Comparison of ENCODE assay signal across 20 mouse cellular contexts in genomic region chr6:120943551-120943950, GRCm38 (mm10).
"Had no signal": no experiment of that assay in that cellular context is flagged by ENCODE, and none has a peak within 500 bp of the region (broad histone marks: within the 10 kb centered on the region; RNA-seq: fewer than 3 reads in every experiment).

No protein-coding gene starts in this region.

- H3K4me1 ChIP-seq: midbrain, embryonic 12.5 days; midbrain, embryonic 15.5 days; neural tube, embryonic 12.5 days; neural tube, embryonic 15.5 days had no signal

- DNase-seq: kidney, adult 18-20 months; kidney, adult 9 months; kidney, postnatal 14 days; layer of hippocampus, postnatal 36 days; lung, embryonic 14.5 days; lung, postnatal 36 days; retina, postnatal 1 day; right cerebral cortex, postnatal 25 days; spleen, adult 18-20 months; thymus, adult 18-20 months; thymus, postnatal 36 days had no signal

- H3K27ac ChIP-seq: left cerebral cortex, adult 2 months; liver, embryonic 15.5 days; midbrain, embryonic 12.5 days; midbrain, embryonic 15.5 days; neural tube, embryonic 12.5 days; neural tube, embryonic 15.5 days had no signal

- ATAC-seq: inflammation-experienced regulatory T-cells, adult 6 months; intestine, embryonic 16.5 days; lung, postnatal 0 days; midbrain, embryonic 15.5 days had no signal

- H3K4me3 ChIP-seq: left cerebral cortex, adult 2 months; liver, embryonic 15.5 days; midbrain, embryonic 12.5 days; midbrain, embryonic 15.5 days; neural tube, embryonic 12.5 days; neural tube, embryonic 15.5 days had no signal

- H3K9me3 ChIP-seq: liver, embryonic 15.5 days; midbrain, embryonic 12.5 days; midbrain, embryonic 15.5 days; neural tube, embryonic 12.5 days; neural tube, embryonic 15.5 days had no signal

- H3K9ac ChIP-seq: liver, embryonic 15.5 days; lung, embryonic 14.5 days; midbrain, embryonic 12.5 days; midbrain, embryonic 15.5 days; neural tube, embryonic 12.5 days; neural tube, embryonic 15.5 days had no signal

- H3K27me3 ChIP-seq: liver, embryonic 15.5 days; midbrain, embryonic 12.5 days; midbrain, embryonic 15.5 days; neural tube, embryonic 12.5 days; neural tube, embryonic 15.5 days had no signal

- H3K4me2 ChIP-seq: liver, embryonic 15.5 days; lung, embryonic 14.5 days; midbrain, embryonic 12.5 days; midbrain, embryonic 15.5 days; neural tube, embryonic 12.5 days; neural tube, embryonic 15.5 days had no signal
